Mouse (Mus musculus): ENCODE results near the gene Rsph1. TPM values are rescaled to one million over a fixed set of nuclear protein-coding genes. Genes with fewer than 3 reads are reported as not detected.

The Rsph1 gene
- total and polyA plus RNA-seq, 2 experiments, result not detected

- no peaks in the 10 kb centered on the region for H3K79me2 ChIP-seq (ENCODE audit: control insufficient read depth, insufficient read depth, low read length)
- H3K4me3 ChIP-seq (ENCODE audit: insufficient read depth, low read depth, low read length), result no peak overlapping the region
- TF ChIP-seq CTCF (IDR thresholded peaks at IDR 0.05; ENCODE audit: low read depth, low read length) (no peak), POLR2A (IDR thresholded peaks at IDR 0.05; ENCODE audit: extremely low read depth, insufficient read depth, low read length) (no peak)
- peaks cover 6% of the 10 kb centered on the region; the same call in 1 of the 2 replicates for H3K4me1 ChIP-seq (ENCODE audit: control insufficient read depth, insufficient read depth, low read length)
- H3K9ac ChIP-seq (ENCODE audit: low read depth, low read length), result no peak overlapping the region
- 84% methylated on average over 3 of the region's 3 CpGs for whole genome bisulfite sequencing
- no peaks in the 10 kb centered on the region for H3K36me3 ChIP-seq (ENCODE audit: control insufficient read depth, insufficient read depth, low read length)
- no peak overlapping the region for H3K27ac ChIP-seq (replicated peaks; ENCODE audit: insufficient read depth, low read depth, low read length)
- DNase-seq (ENCODE audit: extremely low read depth, low read depth, low spot score), result no peak
- H3K27me3 ChIP-seq (ENCODE audit: control insufficient read depth, insufficient read depth, low read length), result no peaks in the 10 kb centered on the region
These were observed 30.6 kb upstream of the Rsph1 start for GRCm38 (mm10) chr17:31307756-31308155.

- no peak overlapping the region for H3K27ac ChIP-seq (replicated peaks; ENCODE audit: insufficient read depth, low read depth, low read length)
- no peak overlapping the region for H3K4me3 ChIP-seq (ENCODE audit: insufficient read depth, low read depth, low read length)
- H3K9ac ChIP-seq (ENCODE audit: low read depth, low read length), result no peak overlapping the region
- 27% methylated on average over 5 of the region's 5 CpGs for WGBS
- TF ChIP-seq CTCF (IDR thresholded peaks at IDR 0.05; ENCODE audit: low read depth, low read length), result no peak
- no peak for TF ChIP-seq POLR2A (IDR thresholded peaks at IDR 0.05; ENCODE audit: extremely low read depth, insufficient read depth, low read length)
- H3K79me2 ChIP-seq (ENCODE audit: control insufficient read depth, insufficient read depth, low read length), result no peaks in the 10 kb centered on the region
- no peak for DNase-seq (ENCODE audit: extremely low read depth, low read depth, low spot score)
- H3K36me3 ChIP-seq (ENCODE audit: control insufficient read depth, insufficient read depth, low read length), result no peaks in the 10 kb centered on the region
- peaks cover 6% of the 10 kb centered on the region; the same call in 1 of the 2 replicates for H3K4me1 ChIP-seq (ENCODE audit: control insufficient read depth, insufficient read depth, low read length)
- no peaks in the 10 kb centered on the region for H3K27me3 ChIP-seq (ENCODE audit: control insufficient read depth, insufficient read depth, low read length)
These were observed 28.6 kb upstream of the Rsph1 start for GRCm38 (mm10) chr17:31305776-31306120.

DNA sequence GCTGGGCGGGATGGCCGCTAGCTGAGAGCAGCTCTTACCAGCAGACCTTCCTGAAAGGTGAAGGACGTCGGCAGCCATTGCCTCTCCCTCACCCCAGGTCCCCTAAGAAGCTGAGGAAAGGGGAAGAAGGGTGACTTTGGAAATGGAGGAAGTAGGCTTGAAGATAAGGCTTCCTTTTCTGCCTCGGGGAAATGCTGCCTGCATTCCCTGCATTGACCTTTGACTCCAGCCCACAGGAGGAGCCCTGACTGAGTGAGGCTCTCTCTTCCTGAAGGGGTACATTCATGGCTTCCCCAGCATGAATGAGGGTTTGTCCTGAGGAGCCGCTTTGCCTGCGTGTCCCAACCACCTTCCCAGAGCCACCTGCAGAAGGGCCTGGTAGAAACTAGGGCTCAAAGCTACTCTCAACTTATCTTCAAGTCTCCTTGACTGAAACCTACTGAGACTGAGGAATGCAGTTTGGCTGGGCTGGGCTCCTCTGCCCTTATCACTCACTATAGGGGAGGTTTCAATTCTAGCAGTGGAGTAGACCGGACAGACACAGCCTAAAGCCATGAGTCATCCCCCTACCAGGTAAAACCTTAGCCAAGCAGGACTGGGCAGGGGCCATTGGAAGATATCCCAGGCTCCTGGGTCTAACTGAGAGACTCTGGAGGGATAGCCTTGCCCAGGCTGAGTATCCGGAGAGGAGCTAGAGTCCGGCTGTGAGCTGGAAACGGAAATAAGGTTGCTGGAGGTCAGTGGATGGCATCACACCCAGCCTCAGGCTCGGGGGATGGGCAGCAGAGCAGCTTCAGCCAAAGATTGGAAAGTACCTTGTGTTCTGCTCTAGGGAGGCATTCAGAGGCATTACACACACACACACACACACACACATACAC, 28.0 kb upstream of the Rsph1 start:
- 49% methylated on average over 12 of the region's 12 CpGs for whole genome bisulfite sequencing
- DNase-seq (ENCODE audit: extremely low read depth, low read depth, low spot score), result peak; percentile 39
- no peaks in the 10 kb centered on the region for H3K36me3 ChIP-seq (ENCODE audit: control insufficient read depth, insufficient read depth, low read length)
- no peak overlapping the region for H3K9ac ChIP-seq (ENCODE audit: low read depth, low read length)
- no peaks in the 10 kb centered on the region for H3K27me3 ChIP-seq (ENCODE audit: control insufficient read depth, insufficient read depth, low read length)
- H3K4me3 ChIP-seq (ENCODE audit: insufficient read depth, low read depth, low read length), result no peak overlapping the region
- H3K79me2 ChIP-seq (ENCODE audit: control insufficient read depth, insufficient read depth, low read length), result no peaks in the 10 kb centered on the region
- TF ChIP-seq POLR2A (IDR thresholded peaks at IDR 0.05; ENCODE audit: extremely low read depth, insufficient read depth, low read length), result no peak
- TF ChIP-seq CTCF (IDR thresholded peaks at IDR 0.05; ENCODE audit: low read depth, low read length), result no peak
- H3K27ac ChIP-seq (replicated peaks; ENCODE audit: insufficient read depth, low read depth, low read length), result peak overlapping the region; percentile 7; the same call in 1 of the 2 replicates
- H3K4me1 ChIP-seq (ENCODE audit: control insufficient read depth, insufficient read depth, low read length), result peaks cover 6% of the 10 kb centered on the region; the same call in 1 of the 2 replicates

DNA sequence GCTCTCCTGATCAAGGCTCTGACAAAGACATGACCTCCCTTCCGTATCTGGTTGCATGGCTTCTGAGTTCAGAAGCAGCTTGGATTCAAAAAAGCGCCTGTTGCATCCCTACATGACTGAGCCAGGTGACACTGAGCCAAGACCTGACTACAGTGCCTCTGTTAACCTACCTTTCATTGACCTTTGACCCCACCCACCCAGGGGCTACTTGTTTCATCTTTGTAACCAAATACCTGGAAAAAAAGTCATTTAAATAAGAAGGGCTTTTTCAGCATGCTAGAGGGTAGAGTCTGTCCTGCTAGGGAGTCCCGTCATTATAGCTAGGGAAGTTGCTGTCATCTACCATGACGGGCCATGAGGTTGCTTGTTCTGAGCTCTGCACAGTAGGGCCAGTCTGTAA, 26.2 kb upstream of the Rsph1 start:
- WGBS, result 65% methylated on average over 4 of the region's 4 CpGs

GRCm38 (mm10) chr17:31300736-31301135, 23.6 kb upstream of the Rsph1 start:
- TF ChIP-seq POLR2A (IDR thresholded peaks at IDR 0.05; ENCODE audit: extremely low read depth, insufficient read depth, low read length), result no peak
- TF ChIP-seq CTCF (IDR thresholded peaks at IDR 0.05; ENCODE audit: low read depth, low read length), result no peak

More for the DNA sequence above, 26.2 kb upstream of the Rsph1 start:
- no peaks in the 10 kb centered on the region for H3K27me3 ChIP-seq (ENCODE audit: control insufficient read depth, insufficient read depth, low read length)
- H3K27ac ChIP-seq (replicated peaks; ENCODE audit: insufficient read depth, low read depth, low read length), result no peak overlapping the region
- DNase-seq (ENCODE audit: extremely low read depth, low read depth, low spot score), result no peak
- no peak overlapping the region for H3K4me3 ChIP-seq (ENCODE audit: insufficient read depth, low read depth, low read length)
- H3K9ac ChIP-seq (ENCODE audit: low read depth, low read length), result no peak overlapping the region
- H3K4me1 ChIP-seq (ENCODE audit: control insufficient read depth, insufficient read depth, low read length), result peaks cover 6% of the 10 kb centered on the region; the same call in 1 of the 2 replicates
- H3K36me3 ChIP-seq (ENCODE audit: control insufficient read depth, insufficient read depth, low read length), result no peaks in the 10 kb centered on the region
- H3K79me2 ChIP-seq (ENCODE audit: control insufficient read depth, insufficient read depth, low read length), result no peaks in the 10 kb centered on the region
- TF ChIP-seq POLR2A (IDR thresholded peaks at IDR 0.05; ENCODE audit: extremely low read depth, insufficient read depth, low read length) (no peak), CTCF (IDR thresholded peaks at IDR 0.05; ENCODE audit: low read depth, low read length) (no peak)

GRCm38 (mm10) chr17:31299981-31300380, 22.8 kb upstream of the Rsph1 start:
- H3K4me3 ChIP-seq (ENCODE audit: insufficient read depth, low read depth, low read length), result no peak overlapping the region
- TF ChIP-seq POLR2A (IDR thresholded peaks at IDR 0.05; ENCODE audit: extremely low read depth, insufficient read depth, low read length) (no peak), CTCF (IDR thresholded peaks at IDR 0.05; ENCODE audit: low read depth, low read length) (no peak)
- H3K9ac ChIP-seq (ENCODE audit: low read depth, low read length), result no peak overlapping the region
- DNase-seq (ENCODE audit: extremely low read depth, low read depth, low spot score), result no peak
- no peaks in the 10 kb centered on the region for H3K36me3 ChIP-seq (ENCODE audit: control insufficient read depth, insufficient read depth, low read length)
- WGBS, result 95% methylated on average over 4 of the region's 4 CpGs
- H3K79me2 ChIP-seq (ENCODE audit: control insufficient read depth, insufficient read depth, low read length), result no peaks in the 10 kb centered on the region
- no peaks in the 10 kb centered on the region for H3K27me3 ChIP-seq (ENCODE audit: control insufficient read depth, insufficient read depth, low read length)
- H3K27ac ChIP-seq (replicated peaks; ENCODE audit: insufficient read depth, low read depth, low read length), result no peak overlapping the region
- H3K4me1 ChIP-seq (ENCODE audit: control insufficient read depth, insufficient read depth, low read length), result peaks cover 10% of the 10 kb centered on the region

More at GRCm38 (mm10) chr17:31300736-31301135, 23.6 kb upstream of the Rsph1 start:
- 86% methylated on average over 3 of the region's 3 CpGs for WGBS
- DNase-seq (ENCODE audit: extremely low read depth, low read depth, low spot score), result no peak
- Histone ChIP-seq H3K27ac (replicated peaks; ENCODE audit: insufficient read depth, low read depth, low read length) (no peak overlapping the region), H3K36me3 (ENCODE audit: control insufficient read depth, insufficient read depth, low read length) (no peaks in the 10 kb centered on the region), H3K4me3 (ENCODE audit: insufficient read depth, low read depth, low read length) (no peak overlapping the region), H3K4me1 (ENCODE audit: control insufficient read depth, insufficient read depth, low read length) (peaks cover 11% of the 10 kb centered on the region), H3K79me2 (ENCODE audit: control insufficient read depth, insufficient read depth, low read length) (no peaks in the 10 kb centered on the region), H3K9ac (ENCODE audit: low read depth, low read length) (no peak overlapping the region), H3K27me3 (ENCODE audit: control insufficient read depth, insufficient read depth, low read length) (no peaks in the 10 kb centered on the region)

All from liver, adult 2 months (tissue).